Mouse (Mus musculus) lung, embryonic 16.5 days (tissue): ENCODE results near the gene D230025D16Rik. TPM values are rescaled to one million over a fixed set of nuclear protein-coding genes. Genes with fewer than 3 reads are reported as not detected.
"Not testable (repeated sequence)": the region's sequence is repeated elsewhere in the genome, so short reads cannot be mapped to it uniquely, and the experiment has no call there.

Experiments
- ATAC-seq: fragments of 200-750 bp; cut with Nextera tagmentation; 2 replicates; pipeline ENCODE4 v1.8.0; 2017; ENCODE audit warnings: low read depth, mild to moderate bottlenecking, moderate library complexity
- H3K27ac ChIP-seq: fragments of 300-500 bp; sonication (generic); 2 replicates; pipeline ENCODE4 v1.5.1; 2014; ENCODE audit warnings: mild to moderate bottlenecking, control low read depth, low read length
- H3K27me3 ChIP-seq: fragments of 300-500 bp; sonication (generic); 2 replicates; pipeline ENCODE4 v1.6.1; 2014; ENCODE audit warnings: low read depth, low read length, mixed read lengths; ENCODE audit not compliant: control insufficient read depth, insufficient read depth
- H3K36me3 ChIP-seq: fragments of 300-500 bp; sonication (generic); 2 replicates; pipeline ENCODE4 v1.6.1; 2014; ENCODE audit warnings: low read length; ENCODE audit not compliant: control insufficient read depth, insufficient read depth
- H3K4me1 ChIP-seq: fragments of 300-500 bp; sonication (generic); replicated peaks from 2 replicates; pipeline ENCODE4 v1.6.1; 2014; ENCODE audit warnings: low read length, mixed read lengths; ENCODE audit not compliant: control insufficient read depth, insufficient read depth
- H3K4me2 ChIP-seq: fragments of 300-500 bp; sonication (generic); 2 replicates; pipeline ENCODE4 v1.6.1; 2014; ENCODE audit warnings: low read depth, low read length, control low read depth
- H3K4me3 ChIP-seq: fragments of 300-500 bp; sonication (generic); 2 replicates; pipeline ENCODE4 v1.5.1; 2014; ENCODE audit warnings: mild to moderate bottlenecking, low read length, control low read depth
- H3K9ac ChIP-seq: fragments of 300-500 bp; sonication (generic); 2 replicates; pipeline ENCODE4 v1.6.1; 2014; ENCODE audit warnings: low read length, control low read depth
- H3K9me3 ChIP-seq: fragments of 300-500 bp; sonication (generic); 2 replicates; pipeline ENCODE4 v1.6.1; 2016; ENCODE audit warnings: low read length; ENCODE audit not compliant: control insufficient read depth
- WGBS: fragments of 180-500 bp; shearing (Covaris S2); extraction: QIAGEN DNeasy Blood & Tissue Kit; methylation state at CpG from one replicate; pipeline ENCODE4 v1.1.7; 2014; 5-methylcytosine and 5-hydroxymethylcytosine counted together
- polyA plus RNA-seq: library from polyadenylated mRNA; unstranded; fragments of >200 nt; fragmentation: Nextera tagmentation; extraction: Ambion mirVana; gene quantifications from 2 replicates; pipeline ENCODE4 v1.2.1, GENCODE M21; 2015

Gene D230025D16Rik
- polyA plus RNA-seq, 1 experiment from 2014 or later, result 48.8 TPM

DNA sequence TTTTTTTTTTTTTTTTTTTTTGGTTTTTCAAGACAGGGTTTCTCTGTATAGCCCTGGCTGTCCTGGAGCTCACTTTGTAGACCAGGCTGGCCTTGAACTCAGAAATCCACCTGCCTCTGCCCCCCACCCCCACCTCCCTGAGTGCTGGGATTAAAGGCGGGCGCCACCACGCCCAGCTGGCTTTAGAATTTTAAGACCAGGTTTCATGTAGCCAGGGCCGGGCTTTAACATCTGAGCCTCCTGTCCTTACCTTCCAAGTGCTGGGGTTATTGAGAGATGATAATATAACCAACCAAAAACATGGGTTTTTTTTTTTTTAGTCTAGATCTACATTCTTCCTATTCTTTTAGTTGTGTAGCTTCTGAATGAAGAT, 7.4 kb downstream of the D230025D16Rik start:
- H3K9ac ChIP-seq, H3K36me3 ChIP-seq, H3K4me1 ChIP-seq, H3K27me3 ChIP-seq, H3K9me3 ChIP-seq, H3K4me3 ChIP-seq, H3K27ac ChIP-seq, ATAC-seq, H3K4me2 ChIP-seq: not testable (repeated sequence)
- WGBS, result 90% methylated on average over 4 of the region's 4 CpGs

DNA sequence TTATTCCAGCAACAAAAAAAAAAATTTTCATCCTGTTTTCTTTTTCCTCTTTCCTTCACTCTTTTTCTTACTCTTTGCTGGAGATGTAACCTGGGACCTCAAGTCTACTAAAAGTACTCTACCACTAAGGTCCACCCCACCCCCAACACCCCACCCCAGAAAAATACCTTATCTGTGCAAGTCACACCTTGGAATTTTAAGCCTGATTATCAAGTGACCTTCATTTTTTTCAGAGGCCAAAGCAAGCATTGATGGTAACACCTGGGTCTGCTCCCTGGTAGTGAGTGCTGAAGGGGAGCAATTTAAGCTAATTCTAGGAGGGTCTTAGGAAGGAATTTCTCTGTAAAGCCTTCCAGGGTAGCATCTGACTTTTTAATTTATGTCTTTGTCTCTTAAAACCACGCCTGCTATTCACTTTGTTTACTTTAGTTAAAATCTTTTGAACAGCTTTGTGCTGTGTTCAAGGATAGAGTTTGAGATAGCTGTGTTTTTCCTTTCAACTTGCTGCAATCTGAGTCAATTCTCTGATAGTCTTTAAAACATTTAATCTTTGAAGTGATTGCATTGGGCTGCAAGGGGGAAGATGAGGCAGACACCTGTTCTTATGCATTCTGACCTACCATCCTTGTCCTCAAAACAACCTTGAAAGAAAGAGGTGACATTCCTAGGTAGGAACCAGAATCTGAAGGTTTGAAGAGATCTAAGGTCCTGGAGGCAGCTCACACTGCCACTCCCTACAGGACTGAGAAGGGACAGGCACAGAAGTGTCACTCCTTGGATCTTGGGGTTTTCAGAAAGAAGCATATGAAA, 8.4 kb downstream of the D230025D16Rik start:
- Histone ChIP-seq H3K4me2 (no peak overlapping the region), H3K9me3 (no peaks in the 10 kb centered on the region), H3K4me1 (no peaks in the 10 kb centered on the region), H3K4me3 (no peak overlapping the region), H3K27ac (no peak overlapping the region), H3K36me3 (peaks cover 10% of the 10 kb centered on the region), H3K27me3 (no peaks in the 10 kb centered on the region), H3K9ac (no peak overlapping the region)
- ATAC-seq, result no peak
- 24% methylated on average over 1 of the region's 1 CpGs for whole genome bisulfite sequencing

DNA sequence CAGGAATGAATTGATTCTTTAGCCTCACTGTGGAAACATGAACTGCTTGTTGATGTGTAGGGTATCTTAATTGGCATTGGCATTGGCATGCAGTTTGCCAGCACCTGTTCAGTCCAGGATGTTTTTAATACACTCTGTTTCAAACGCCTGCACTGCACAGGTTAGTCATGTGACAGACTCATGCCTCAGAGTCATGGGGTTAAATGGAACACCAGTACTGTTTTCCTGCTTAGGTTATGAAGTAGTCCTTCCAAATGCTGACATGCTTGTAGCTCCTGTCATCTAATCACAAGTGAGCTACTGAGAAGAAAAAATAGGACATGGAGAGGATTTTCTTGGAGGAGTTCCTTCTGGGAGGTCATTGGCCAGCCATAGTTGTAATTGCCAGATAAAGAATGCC, 10.3 kb downstream of the D230025D16Rik start:
- Histone ChIP-seq H3K4me1 (no peaks in the 10 kb centered on the region), H3K27ac (no peak overlapping the region), H3K9ac (no peak overlapping the region), H3K27me3 (no peaks in the 10 kb centered on the region), H3K4me2 (no peak overlapping the region), H3K36me3 (peaks cover 10% of the 10 kb centered on the region), H3K4me3 (no peak overlapping the region), H3K9me3 (no peaks in the 10 kb centered on the region)
- ATAC-seq, result no peak
- 68% methylated on average over 1 of the region's 1 CpGs for WGBS

DNA sequence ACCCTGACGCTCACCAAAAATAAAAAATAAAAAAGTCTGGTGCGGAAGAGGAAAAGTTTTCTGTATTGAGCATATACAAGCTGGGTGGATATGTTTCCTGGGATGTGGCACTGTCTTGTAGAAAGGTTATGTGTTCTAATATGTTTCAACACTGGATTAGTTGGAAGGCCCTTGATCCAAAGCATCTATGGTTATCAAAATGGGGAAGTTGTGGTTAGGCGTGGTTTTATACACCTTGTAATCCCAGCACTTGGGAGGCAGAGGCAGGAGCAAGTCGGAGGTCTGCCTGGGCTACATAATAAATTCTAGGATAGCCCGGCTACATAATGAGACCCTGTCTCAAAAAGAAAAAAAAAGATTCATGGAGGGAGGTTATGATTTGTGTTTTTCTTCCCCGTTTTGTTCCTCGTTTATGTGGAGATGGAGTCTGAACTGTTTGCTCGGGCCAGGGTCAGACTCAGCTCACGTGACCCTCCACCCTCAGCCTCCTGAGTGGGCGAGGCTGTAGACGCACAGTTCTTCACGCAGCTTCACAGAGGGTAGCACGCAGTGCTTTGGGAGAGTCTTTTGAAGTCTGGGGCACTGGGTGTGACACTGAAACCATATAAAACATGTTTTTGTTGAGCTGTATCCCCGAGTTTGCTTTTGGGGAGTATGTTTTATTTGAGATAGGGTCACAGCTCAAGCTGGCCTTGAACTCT, 12.6 kb downstream of the D230025D16Rik start:
- no peak for ATAC-seq
- Histone ChIP-seq H3K9me3 (no peaks in the 10 kb centered on the region), H3K4me2 (no peak overlapping the region), H3K36me3 (peaks cover 25% of the 10 kb centered on the region), H3K9ac (no peak overlapping the region), H3K4me1 (no peaks in the 10 kb centered on the region), H3K27ac (no peak overlapping the region), H3K4me3 (no peak overlapping the region), H3K27me3 (no peaks in the 10 kb centered on the region)
- WGBS, result 91% methylated on average over 14 of the region's 14 CpGs

DNA sequence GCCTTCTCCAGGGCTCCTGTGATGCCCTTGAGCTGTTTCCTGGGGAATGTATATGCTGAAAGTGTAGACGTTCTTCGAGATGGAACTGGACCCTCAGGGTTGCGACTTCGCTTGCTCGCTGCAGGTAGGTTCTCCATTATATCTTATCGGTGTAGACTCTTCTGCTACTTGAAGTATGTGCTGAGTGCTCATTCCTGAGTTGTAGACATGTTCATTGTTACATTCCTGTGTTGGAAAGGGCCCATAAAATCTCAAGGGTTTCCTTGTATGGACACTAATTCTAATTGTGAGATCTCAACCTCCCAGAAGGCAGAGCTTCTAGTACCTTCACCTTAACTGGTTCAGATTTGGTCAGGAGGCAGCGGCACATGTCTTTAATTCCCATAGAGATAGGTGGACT, 16.1 kb downstream of the D230025D16Rik start:
- no peak for ATAC-seq
- peaks cover 20% of the 10 kb centered on the region for H3K36me3 ChIP-seq
- no peaks in the 10 kb centered on the region for H3K27me3 ChIP-seq
- H3K4me3 ChIP-seq, result no peak overlapping the region
- WGBS, result 88% methylated on average over 7 of the region's 7 CpGs
- H3K4me1 ChIP-seq, result no peaks in the 10 kb centered on the region
- no peaks in the 10 kb centered on the region for H3K9me3 ChIP-seq
- no peak overlapping the region for H3K27ac ChIP-seq
- H3K9ac ChIP-seq, result no peak overlapping the region
- H3K4me2 ChIP-seq, result no peak overlapping the region

DNA sequence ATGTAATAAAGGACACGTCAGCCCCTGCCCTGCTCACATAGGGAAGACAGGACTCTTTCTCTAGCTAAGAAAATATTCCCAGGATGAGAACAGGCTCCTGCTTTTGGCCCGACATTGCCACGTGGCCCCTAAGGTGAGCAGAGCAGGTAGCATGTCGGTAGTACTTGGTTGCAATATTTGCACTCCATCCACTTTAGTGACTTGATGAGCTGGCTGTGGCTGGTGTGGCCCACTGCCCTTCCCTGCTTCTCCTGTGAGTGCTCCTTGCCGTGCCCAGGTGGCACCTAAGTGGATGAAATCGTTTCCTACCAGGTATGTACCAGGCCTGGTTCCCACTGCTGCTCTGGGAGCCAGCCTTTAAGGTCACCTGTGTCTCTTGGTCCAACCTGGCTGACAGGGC, 27.0 kb downstream of the D230025D16Rik start:
- Histone ChIP-seq H3K27me3 (no peaks in the 10 kb centered on the region; the same call in 1 of the 2 replicates), H3K27ac (no peak overlapping the region), H3K36me3 (peaks cover 43% of the 10 kb centered on the region), H3K4me3 (no peak overlapping the region), H3K4me1 (peaks cover 9% of the 10 kb centered on the region), H3K9me3 (no peaks in the 10 kb centered on the region), H3K9ac (no peak overlapping the region), H3K4me2 (no peak overlapping the region)
- 84% methylated on average over 6 of the region's 6 CpGs for WGBS
- no peak for ATAC-seq

DNA sequence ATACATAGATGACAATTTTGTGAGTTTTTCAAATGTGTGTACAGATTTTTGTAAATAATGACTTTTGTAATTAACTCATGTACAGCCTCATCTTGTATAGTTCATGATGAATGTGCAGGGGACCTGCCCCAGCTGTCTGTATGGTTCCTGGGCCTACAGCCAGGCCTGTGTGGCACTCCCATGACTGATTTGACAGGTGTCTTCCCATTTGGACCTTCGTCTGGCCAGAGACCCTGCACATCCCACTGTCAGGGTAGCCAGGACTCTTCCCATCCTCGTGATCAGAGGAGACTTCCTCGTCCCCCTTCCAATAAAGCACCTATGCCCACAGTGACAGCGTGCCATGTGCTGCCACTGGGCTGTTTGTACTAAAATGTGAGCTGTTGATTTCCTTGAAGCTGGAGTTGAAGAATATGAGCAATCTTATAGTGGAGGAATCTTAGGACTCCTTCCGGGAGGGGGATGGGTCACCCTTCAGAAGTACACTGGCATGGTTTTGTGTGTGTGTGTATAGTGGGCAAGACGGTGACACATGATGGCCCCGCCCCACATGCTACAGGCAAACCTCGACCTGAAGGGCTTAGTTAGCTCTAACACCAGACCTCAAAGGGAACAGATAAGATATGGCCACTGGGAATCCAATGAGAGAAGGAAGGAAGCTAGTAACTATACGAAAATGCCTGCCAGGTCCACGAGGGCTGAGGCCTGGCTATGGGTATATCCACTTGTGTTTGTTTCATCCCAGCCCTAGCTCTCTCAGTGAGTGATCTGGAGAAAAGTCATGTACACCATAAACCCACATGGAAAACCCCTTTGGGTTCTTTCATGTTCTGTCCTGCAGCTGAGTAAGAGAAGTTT, 28.0 kb downstream of the D230025D16Rik start:
- ATAC-seq, result no peak
- H3K27ac ChIP-seq, result no peak overlapping the region
- 74% methylated on average over 10 of the region's 10 CpGs for WGBS
- H3K9me3 ChIP-seq, result no peaks in the 10 kb centered on the region
- H3K9ac ChIP-seq, result no peak overlapping the region; the same call in 1 of the 2 replicates
- peak overlapping the region; percentile 69 for H3K4me3 ChIP-seq
- H3K4me2 ChIP-seq, result peak overlapping the region; percentile 94
- peaks cover 9% of the 10 kb centered on the region for H3K4me1 ChIP-seq
- H3K27me3 ChIP-seq, result peaks cover 5% of the 10 kb centered on the region
- peaks cover 36% of the 10 kb centered on the region for H3K36me3 ChIP-seq

DNA sequence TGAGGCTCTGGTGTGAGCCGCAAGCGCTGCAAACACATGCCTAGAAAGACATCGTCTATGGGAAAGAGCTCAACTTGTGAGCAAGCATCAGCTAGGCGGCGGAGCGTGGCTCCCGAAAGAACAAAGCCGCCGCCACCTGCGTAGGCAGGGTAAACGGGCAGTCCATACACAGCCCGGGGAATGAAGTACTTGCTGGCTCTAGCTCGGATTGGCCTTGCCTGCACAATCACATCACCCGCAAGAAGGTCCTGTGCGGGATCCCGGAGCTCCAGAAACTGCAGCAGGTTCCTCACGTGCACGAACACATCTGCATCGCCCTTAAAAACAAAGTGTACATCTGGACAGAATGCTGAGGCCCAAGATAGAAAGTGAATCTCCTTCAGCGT, 28.8 kb downstream of the D230025D16Rik start:
- peaks cover 13% of the 10 kb centered on the region for H3K27me3 ChIP-seq
- ATAC-seq, result no peak
- H3K36me3 ChIP-seq, result peaks cover 30% of the 10 kb centered on the region
- WGBS, result 33% methylated on average over 20 of the region's 20 CpGs
- H3K27ac ChIP-seq, result peak overlapping the region; percentile 32; the same call in 1 of the 2 replicates
- H3K9me3 ChIP-seq, result no peaks in the 10 kb centered on the region
- peaks cover 11% of the 10 kb centered on the region for H3K4me1 ChIP-seq
- H3K9ac ChIP-seq, result peak overlapping the region; percentile 73
- peak overlapping the region; percentile 94 for H3K4me2 ChIP-seq
- peak overlapping the region; percentile 69 for H3K4me3 ChIP-seq
